Mouse (Mus musculus) heart, adult 2 months (tissue): ENCODE measurements around the gene Vmn1r11.

Source experiments
- CTCF ChIP-seq: fragments of 200-600 bp; IDR thresholded peaks from 2 replicates; pipeline ENCODE4 v1.8.1; 2022; ENCODE audit warnings: antibody characterized with exemption, mild to moderate bottlenecking, moderate library complexity
- POLR2A ChIP-seq: fragments of 200-500 bp; IDR thresholded peaks from 2 replicates; pipeline ENCODE4 v1.6.1; 2011; ENCODE audit warnings: mild to moderate bottlenecking, low read depth, low read length, control low read depth; ENCODE audit not compliant: insufficient read depth

- TF ChIP-seq POLR2A, result no peak
- no peak for TF ChIP-seq CTCF
Observed at GRCm38 (mm10) chr6:57109154-57109553, 24.1 kb upstream of the Vmn1r11 start, which contains the start of gene Vmn1r10.
